Mouse (Mus musculus) small intestine, adult 2 months (tissue): Measurements from ENCODE around the gene Ccdc12. TPM values are rescaled to one million over a fixed set of nuclear protein-coding genes. Genes with fewer than 3 reads are reported as not detected.
A peak's percentile ranks its signal among the peaks of the same experiment; 100 is the strongest.

Experiments used
- H3K27ac ChIP-seq: fragments of 200-500 bp; 2 replicates; pipeline ENCODE4 v1.5.1; 2012; ENCODE audit warnings: low read depth, low read length, control low read depth, inconsistent platforms; ENCODE audit not compliant: insufficient read depth
- H3K27me3 ChIP-seq: fragments of 200-500 bp; 2 replicates; pipeline ENCODE4 v1.6.1; 2012; ENCODE audit warnings: mild to moderate bottlenecking, moderate library complexity, low read length, inconsistent platforms; ENCODE audit not compliant: control insufficient read depth, insufficient read depth
- H3K36me3 ChIP-seq: fragments of 200-500 bp; 2 replicates; pipeline ENCODE4 v1.6.1; 2012; ENCODE audit warnings: mild to moderate bottlenecking, low read length, control low read depth, inconsistent platforms; ENCODE audit not compliant: control insufficient read depth, insufficient read depth
- H3K4me1 ChIP-seq: fragments of 200-500 bp; 2 replicates; pipeline ENCODE4 v1.6.1; 2012; ENCODE audit warnings: low read length, inconsistent platforms, mixed read lengths; ENCODE audit not compliant: control insufficient read depth, insufficient read depth, insufficient read length
- H3K4me3 ChIP-seq: fragments of 200-500 bp; 2 replicates; pipeline ENCODE4 v1.5.1; 2012; ENCODE audit warnings: low read depth, mild to moderate bottlenecking, control low read depth, inconsistent platforms, low read length, moderate library complexity
- CTCF ChIP-seq: fragments of 200-500 bp; IDR thresholded peaks from 2 replicates; pipeline ENCODE4 v1.5.1; 2012; ENCODE audit warnings: low read depth, mild to moderate bottlenecking, control low read depth, inconsistent platforms, low read length, moderate library complexity, mixed read lengths; ENCODE audit not compliant: insufficient replicate concordance, insufficient read length; ENCODE audit errors: extremely low read depth
- POLR2A ChIP-seq: fragments of 200-500 bp; IDR thresholded peaks from 2 replicates; pipeline ENCODE4 v1.6.1; 2012; ENCODE audit warnings: low read depth, mild to moderate bottlenecking, control low read depth, inconsistent platforms, low read length, moderate library complexity
- WGBS: fragments of 180-500 bp; shearing (Covaris S2); methylation state at CpG from one replicate; pipeline ENCODE4 v1.1.7; 2018; 5-methylcytosine and 5-hydroxymethylcytosine counted together
- polyA plus RNA-seq: library from polyadenylated mRNA; depleted of rRNA; stranded (reverse); fragments of >200 nt; gene quantifications from 2 replicates; pipeline ENCODE4 v1.2.3, GENCODE M21; 2012

The Ccdc12 gene
- polyA plus RNA-seq, 1 experiment: 138 TPM

DNA sequence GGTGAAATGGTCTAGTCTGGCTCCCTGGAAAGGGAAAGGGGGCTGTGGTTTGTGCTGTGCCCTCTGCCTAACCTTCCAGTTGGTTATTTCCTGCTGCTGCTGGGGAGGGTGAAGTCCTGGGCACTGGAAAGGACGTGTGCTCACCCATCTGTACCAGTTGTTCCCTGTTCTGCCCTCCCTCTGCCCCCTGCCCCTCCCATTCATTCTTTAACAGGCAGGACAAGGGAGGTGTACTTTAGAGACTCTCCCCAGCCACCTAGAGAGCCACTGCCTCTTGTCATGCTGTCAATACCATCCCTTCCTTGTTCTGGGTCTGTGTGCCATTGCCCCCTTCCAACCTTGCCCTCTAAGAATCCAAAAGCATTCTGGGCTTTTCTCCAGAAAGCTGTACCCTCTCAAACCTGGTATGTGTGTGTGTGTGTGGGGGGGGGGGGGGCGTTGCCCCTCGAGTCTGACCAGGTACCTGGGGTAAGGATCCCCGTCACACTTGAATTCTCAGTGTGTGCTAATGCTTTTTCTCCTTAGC is 27.3 kb downstream of the Ccdc12 start:
- Histone ChIP-seq H3K27ac (peak overlapping the region; percentile 93), H3K4me1 (peaks cover 37% of the 10 kb centered on the region), H3K4me3 (no peak overlapping the region), H3K36me3 (no peaks in the 10 kb centered on the region), H3K27me3 (no peaks in the 10 kb centered on the region)
- no peak for TF ChIP-seq CTCF
- no peak; the same call in 1 of the 2 replicates for TF ChIP-seq POLR2A
- WGBS: 8% methylated on average over 4 of the region's 4 CpGs

DNA sequence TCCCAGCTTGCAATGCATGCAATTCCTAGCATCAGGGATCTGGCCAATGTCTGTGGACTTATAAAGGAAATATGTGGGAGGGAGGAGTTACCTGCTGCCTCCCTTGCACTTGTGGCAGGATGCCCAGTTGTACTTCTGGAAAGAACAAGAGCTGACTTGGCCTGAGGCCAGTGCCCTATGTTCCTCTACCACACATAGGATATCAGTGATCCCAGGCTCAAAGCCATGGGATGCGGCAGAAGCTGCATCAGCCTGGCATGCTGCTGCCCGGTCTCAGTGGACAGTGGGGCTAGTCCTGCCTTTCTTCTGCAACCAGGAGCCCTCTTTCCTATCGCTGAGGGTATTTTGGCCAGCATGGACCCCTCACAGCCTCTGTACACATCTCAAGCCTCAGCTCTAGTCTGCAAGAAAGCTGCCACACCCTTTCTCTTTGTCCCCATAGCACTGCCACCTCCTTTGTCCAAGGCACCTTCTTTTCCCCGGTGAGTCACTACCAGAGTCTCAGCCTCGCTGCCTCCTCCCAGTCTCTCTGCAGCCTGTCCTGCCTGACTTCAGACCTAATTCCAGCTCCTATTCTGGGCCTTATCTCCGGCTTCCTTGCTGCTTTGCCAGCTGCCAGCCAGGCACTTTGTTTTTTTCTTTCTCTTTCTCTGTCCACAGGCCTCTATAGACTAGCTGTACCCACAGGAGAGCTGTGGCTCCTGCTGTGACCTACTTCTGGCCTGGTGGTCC is 28.0 kb downstream of the Ccdc12 start:
- WGBS: 14% methylated on average over 6 of the region's 6 CpGs
- Histone ChIP-seq H3K27ac (peak overlapping the region; percentile 93), H3K4me3 (no peak overlapping the region), H3K27me3 (no peaks in the 10 kb centered on the region), H3K4me1 (peaks cover 42% of the 10 kb centered on the region), H3K36me3 (no peaks in the 10 kb centered on the region)
- no peak for TF ChIP-seq POLR2A
- no peak for TF ChIP-seq CTCF

- peaks cover 50% of the 10 kb centered on the region for H3K4me1 ChIP-seq
- no peak for TF ChIP-seq CTCF
- TF ChIP-seq POLR2A: no peak
- peak overlapping the region; percentile 93 for H3K27ac ChIP-seq
- H3K27me3 ChIP-seq: no peaks in the 10 kb centered on the region
- 51% methylated on average over 8 of the region's 8 CpGs for WGBS
- no peaks in the 10 kb centered on the region for H3K36me3 ChIP-seq
- 0 out of 2 replicates have a peak overlapping the region, but pooled peaks have one; percentile 1 for H3K4me3 ChIP-seq
These were observed 28.9 kb downstream of the Ccdc12 start for GRCm38 (mm10) chr9:110685187-110685586.

DNA sequence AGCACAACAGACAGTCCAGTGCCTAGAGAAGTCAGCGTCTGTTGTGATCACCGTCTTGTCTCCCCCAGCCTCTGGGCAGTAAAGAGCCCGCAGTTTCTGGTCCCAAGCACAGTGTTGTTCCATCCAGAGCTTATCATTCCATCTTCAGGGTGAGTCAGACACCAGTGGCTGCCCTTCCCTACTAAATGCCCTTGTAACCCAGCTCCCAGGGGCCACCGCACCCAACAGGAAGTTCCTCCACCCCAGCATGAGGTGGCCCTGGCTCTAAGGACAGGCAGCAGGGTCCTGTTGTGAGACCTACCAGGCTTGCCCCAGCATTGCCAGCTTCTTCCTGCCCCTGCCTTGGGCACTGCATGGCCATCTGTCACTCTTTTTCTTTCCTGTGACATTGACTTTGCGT is 29.3 kb downstream of the Ccdc12 start:
- Histone ChIP-seq H3K27me3 (no peaks in the 10 kb centered on the region), H3K4me1 (peaks cover 53% of the 10 kb centered on the region), H3K36me3 (no peaks in the 10 kb centered on the region), H3K27ac (peak overlapping the region; percentile 93), H3K4me3 (0 out of 2 replicates have a peak overlapping the region, but pooled peaks have one; percentile 1)
- 26% methylated on average over 5 of the region's 5 CpGs for WGBS
- no peak for TF ChIP-seq CTCF
- TF ChIP-seq POLR2A: no peak

DNA sequence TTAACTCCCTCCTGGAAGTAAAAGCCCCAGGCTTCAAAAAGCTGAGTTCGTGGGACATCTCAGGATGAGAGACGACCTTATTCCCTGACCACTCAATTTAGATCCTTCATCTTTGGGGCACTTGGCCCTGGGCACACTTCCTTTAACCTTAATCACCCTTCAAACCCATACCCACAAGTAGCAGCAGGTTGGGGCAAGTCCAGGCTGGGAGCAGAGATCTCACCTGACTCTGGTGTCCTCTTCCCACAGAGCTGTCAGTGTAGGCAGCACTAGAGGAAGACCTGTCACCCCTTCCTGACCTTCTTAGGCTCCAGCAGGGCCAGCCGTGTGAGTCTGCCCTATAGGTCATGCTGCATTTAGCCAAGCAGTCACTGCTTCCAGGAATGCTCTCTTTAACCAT is 30.2 kb downstream of the Ccdc12 start:
- H3K4me1 ChIP-seq: peaks cover 57% of the 10 kb centered on the region
- 77% methylated on average over 3 of the region's 3 CpGs for WGBS

DNA sequence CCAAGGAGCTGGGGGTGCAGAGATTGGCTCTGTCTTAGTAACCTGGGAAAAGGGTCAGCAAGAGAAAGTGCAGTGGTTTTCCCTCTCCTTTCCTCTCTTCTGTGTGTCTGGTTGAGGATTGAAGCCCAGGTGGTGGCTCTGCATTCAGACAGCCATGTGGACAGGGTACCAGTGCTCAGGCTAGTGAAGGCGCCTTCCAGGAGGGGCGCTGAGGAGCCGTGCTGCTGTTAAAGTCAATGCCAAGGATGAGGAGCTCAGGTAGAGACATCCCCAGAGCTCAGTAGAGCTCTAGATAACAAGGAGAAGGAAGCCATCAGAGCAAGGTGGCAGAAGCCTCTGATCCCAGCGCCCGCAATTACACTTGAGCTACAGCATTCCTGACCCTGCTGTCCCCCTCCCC is 30.8 kb downstream of the Ccdc12 start:
- H3K4me3 ChIP-seq: no peak overlapping the region
- no peak overlapping the region for H3K27ac ChIP-seq
- 82% methylated on average over 5 of the region's 5 CpGs for WGBS
- no peaks in the 10 kb centered on the region for H3K27me3 ChIP-seq
- no peaks in the 10 kb centered on the region for H3K36me3 ChIP-seq
- no peak for TF ChIP-seq POLR2A
- TF ChIP-seq CTCF: no peak
- H3K4me1 ChIP-seq: peaks cover 54% of the 10 kb centered on the region

More for the DNA sequence above, 30.2 kb downstream of the Ccdc12 start:
- no peaks in the 10 kb centered on the region for H3K36me3 ChIP-seq
- H3K27me3 ChIP-seq: no peaks in the 10 kb centered on the region
- TF ChIP-seq POLR2A (no peak), CTCF (no peak)
- H3K4me3 ChIP-seq: no peak overlapping the region
- peak overlapping the region; percentile 21; the same call in 1 of the 2 replicates for H3K27ac ChIP-seq

DNA sequence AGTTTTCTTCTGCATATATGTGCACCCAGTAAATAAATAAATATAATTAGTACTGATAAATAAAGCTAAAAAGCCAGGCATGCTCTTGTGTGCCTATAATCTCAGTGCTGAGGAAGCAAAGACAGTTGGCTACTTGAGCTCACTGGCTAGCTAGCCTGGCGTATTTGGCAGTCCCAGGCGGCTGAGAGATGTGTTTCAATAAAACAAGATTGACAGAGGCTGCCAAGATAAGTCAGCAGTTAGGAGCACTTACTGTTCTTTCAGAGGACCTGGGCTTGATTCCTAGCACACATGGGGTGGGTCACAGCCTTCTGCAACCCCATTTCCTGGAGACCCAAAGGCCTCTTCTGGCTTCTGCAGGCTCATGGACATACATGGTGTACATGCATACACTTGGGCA is 31.5 kb downstream of the Ccdc12 start:
- no peaks in the 10 kb centered on the region for H3K27me3 ChIP-seq
- no peak overlapping the region for H3K4me3 ChIP-seq
- H3K36me3 ChIP-seq: no peaks in the 10 kb centered on the region
- H3K27ac ChIP-seq: no peak overlapping the region
- TF ChIP-seq CTCF: no peak
- TF ChIP-seq POLR2A: no peak
- peaks cover 51% of the 10 kb centered on the region for H3K4me1 ChIP-seq
- 74% methylated on average over 2 of the region's 2 CpGs for WGBS
